Mouse (Mus musculus) limb, embryonic 11.5 days (tissue): ENCODE measurements around the gene Insl3. TPM values are rescaled to one million over a fixed set of nuclear protein-coding genes. Genes with fewer than 3 reads are reported as not detected.

Source experiments
- ATAC-seq: fragments of 200-750 bp; cut with Nextera tagmentation; 2 replicates; pipeline ENCODE4 v1.8.0; 2017; ENCODE audit warnings: low read depth; ENCODE audit not compliant: insufficient number of reproducible peaks, low FRiP score, low TSS enrichment
- DNase-seq: peaks from one replicate; pipeline ENCODE4 v3.0.0-alpha.2; 2015; ENCODE audit warnings: low spot score
- H3K27ac ChIP-seq: fragments of 300-500 bp; sonication (generic); replicated peaks from 2 replicates; pipeline ENCODE4 v1.5.1; 2014; ENCODE audit warnings: low read depth, mild to moderate bottlenecking, low read length
- H3K27me3 ChIP-seq: fragments of 300-500 bp; sonication (generic); 2 replicates; pipeline ENCODE4 v1.6.1; 2014; ENCODE audit warnings: mild to moderate bottlenecking, low read length, mixed read lengths; ENCODE audit not compliant: control insufficient read depth, insufficient read depth
- H3K36me3 ChIP-seq: fragments of 300-500 bp; sonication (generic); 2 replicates; pipeline ENCODE4 v1.6.1; 2014; ENCODE audit warnings: mild to moderate bottlenecking, low read length, moderate library complexity, mixed read lengths; ENCODE audit not compliant: control insufficient read depth, insufficient read depth
- H3K4me1 ChIP-seq: fragments of 300-500 bp; sonication (generic); 2 replicates; pipeline ENCODE4 v1.6.1; 2014; ENCODE audit warnings: low read length, mixed read lengths; ENCODE audit not compliant: control insufficient read depth, insufficient read depth
- H3K4me2 ChIP-seq: fragments of 300-500 bp; sonication (generic); 2 replicates; pipeline ENCODE4 v1.6.1; 2014; ENCODE audit warnings: low read depth, mild to moderate bottlenecking, moderate library complexity; ENCODE audit not compliant: severe bottlenecking
- H3K4me3 ChIP-seq: fragments of 300-500 bp; sonication (generic); 2 replicates; pipeline ENCODE4 v1.5.1; 2014; ENCODE audit warnings: low read depth, low read length
- H3K9ac ChIP-seq: fragments of 300-500 bp; sonication (generic); 2 replicates; pipeline ENCODE4 v1.6.1; 2014; ENCODE audit warnings: mild to moderate bottlenecking, low read length
- H3K9me3 ChIP-seq: fragments of 300-500 bp; sonication (generic); 2 replicates; pipeline ENCODE4 v1.6.1; 2016; ENCODE audit warnings: low read length; ENCODE audit not compliant: control insufficient read depth
- WGBS: fragments of 180-500 bp; shearing (Covaris S2); extraction: QIAGEN DNeasy Blood & Tissue Kit; methylation state at CpG from one replicate; pipeline ENCODE4 v1.1.7; 2014; 5-methylcytosine and 5-hydroxymethylcytosine counted together
- polyA plus RNA-seq: library from polyadenylated mRNA; unstranded; fragments of >200 nt; fragmentation: Nextera tagmentation; extraction: Ambion mirVana; gene quantifications from 2 replicates; pipeline ENCODE4 v1.2.1, GENCODE M21; 2014

Gene Insl3
- polyA plus RNA-seq, 1 experiment from 2014 or later = not detected

DNA sequence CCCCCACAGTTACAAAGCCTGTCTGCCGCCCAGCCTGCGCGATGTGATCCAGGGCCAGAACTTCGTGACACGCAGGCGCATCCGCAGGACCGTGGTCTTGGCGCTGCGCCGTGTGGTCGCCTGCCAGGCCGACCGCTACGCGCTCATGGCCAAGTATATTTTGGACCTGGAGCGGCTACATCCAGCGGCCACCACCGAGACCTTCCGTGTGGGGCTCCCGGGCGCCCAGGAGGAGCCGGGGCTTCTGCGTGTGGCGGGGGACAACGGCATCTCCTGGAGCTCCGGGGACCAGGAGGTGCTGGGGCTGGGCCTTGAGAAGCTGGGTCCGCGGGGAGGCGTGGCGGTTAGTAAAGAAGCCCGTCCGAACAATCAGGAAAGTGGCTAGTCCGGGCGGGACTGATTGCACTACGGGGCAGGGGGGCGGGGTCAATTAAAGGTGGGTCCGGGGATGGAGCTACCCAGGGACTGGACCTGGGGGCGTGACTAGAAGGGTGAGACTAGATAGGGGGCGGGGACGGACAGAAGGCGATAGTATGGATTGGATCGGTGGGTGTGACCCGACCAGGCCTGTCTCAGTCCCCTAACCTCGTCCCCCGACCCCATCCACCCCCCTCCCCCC, 9.4 kb upstream of the Insl3 start:
- no peak for DNase-seq
- H3K27me3 ChIP-seq = peaks cover 78% of the 10 kb centered on the region
- H3K4me2 ChIP-seq = peak overlapping the region; percentile 33
- H3K36me3 ChIP-seq = no peaks in the 10 kb centered on the region; the same call in 1 of the 2 replicates
- H3K4me1 ChIP-seq = 0 out of 2 replicates have a peak, but pooled peaks cover 4% of the 10 kb centered on the region
- H3K9me3 ChIP-seq = no peaks in the 10 kb centered on the region
- H3K4me3 ChIP-seq = peak overlapping the region; percentile 4
- no peak overlapping the region for H3K9ac ChIP-seq
- 3% methylated on average over 45 of the region's 46 CpGs for WGBS
- peak; percentile 4; the same call in 1 of the 2 replicates for ATAC-seq
- no peak overlapping the region for H3K27ac ChIP-seq

DNA sequence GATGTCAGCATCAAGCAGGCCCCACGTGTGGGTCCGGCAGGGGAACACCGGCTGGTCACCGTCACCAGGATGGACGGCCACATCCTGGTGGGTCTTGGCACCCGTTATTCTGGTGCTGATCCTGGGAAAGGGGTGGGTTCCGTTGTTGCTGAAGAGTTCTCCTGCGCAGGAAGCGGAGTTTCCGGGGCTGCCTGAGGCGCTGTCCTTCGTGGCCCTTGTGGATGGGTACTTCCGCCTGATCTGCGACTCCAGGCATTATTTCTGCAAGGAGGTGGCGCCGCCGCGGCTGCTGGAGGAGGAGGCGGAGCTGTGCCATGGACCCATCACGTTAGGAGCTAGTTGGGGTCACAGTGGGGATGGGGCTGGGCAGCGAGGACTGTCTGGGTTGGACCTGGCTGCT, 8.5 kb upstream of the Insl3 start:
- H3K27ac ChIP-seq = no peak overlapping the region
- DNase-seq (no peak), ATAC-seq (no peak)
- no peak overlapping the region for H3K4me3 ChIP-seq
- H3K4me1 ChIP-seq = 0 out of 2 replicates have a peak, but pooled peaks cover 4% of the 10 kb centered on the region
- 3% methylated on average over 21 of the region's 21 CpGs for WGBS
- no peak overlapping the region for H3K9ac ChIP-seq
- H3K27me3 ChIP-seq = peaks cover 84% of the 10 kb centered on the region
- no peak overlapping the region for H3K4me2 ChIP-seq
- no peaks in the 10 kb centered on the region; the same call in 1 of the 2 replicates for H3K36me3 ChIP-seq
- H3K9me3 ChIP-seq = no peaks in the 10 kb centered on the region

DNA sequence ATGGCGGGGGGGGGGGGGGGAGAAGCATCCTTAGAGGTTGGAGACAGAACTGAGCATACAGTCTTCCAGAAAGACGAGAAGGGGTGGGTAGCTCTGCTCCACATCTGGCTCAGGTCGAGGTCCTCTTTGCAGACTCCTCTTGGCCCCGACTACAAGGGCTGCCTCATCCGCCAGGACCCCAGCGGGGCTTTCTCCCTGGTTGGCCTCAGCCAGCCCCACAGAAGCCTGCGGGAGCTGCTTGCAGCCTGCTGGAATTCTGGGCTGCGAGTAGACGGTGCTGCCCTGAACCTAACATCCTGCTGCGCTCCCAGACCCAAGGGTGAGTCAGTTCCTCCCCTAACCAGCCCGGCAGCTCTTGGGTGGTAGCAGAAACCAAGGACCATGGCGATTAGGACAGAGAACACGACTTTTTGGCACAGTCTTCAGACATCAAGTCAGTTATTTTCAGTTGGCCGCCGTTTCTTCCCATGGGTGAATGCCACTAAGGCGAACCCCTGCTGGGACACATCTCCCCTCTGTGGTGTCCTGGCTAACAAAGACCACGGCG, 7.6 kb upstream of the Insl3 start:
- H3K4me3 ChIP-seq = no peak overlapping the region
- H3K9me3 ChIP-seq = no peaks in the 10 kb centered on the region
- H3K27me3 ChIP-seq = peaks cover 89% of the 10 kb centered on the region
- no peak overlapping the region for H3K9ac ChIP-seq
- H3K4me2 ChIP-seq = no peak overlapping the region
- ATAC-seq = no peak
- H3K27ac ChIP-seq = no peak overlapping the region
- DNase-seq = no peak
- H3K4me1 ChIP-seq = peaks cover 11% of the 10 kb centered on the region
- no peaks in the 10 kb centered on the region; the same call in 1 of the 2 replicates for H3K36me3 ChIP-seq
- WGBS = 4% methylated on average over 18 of the region's 18 CpGs

DNA sequence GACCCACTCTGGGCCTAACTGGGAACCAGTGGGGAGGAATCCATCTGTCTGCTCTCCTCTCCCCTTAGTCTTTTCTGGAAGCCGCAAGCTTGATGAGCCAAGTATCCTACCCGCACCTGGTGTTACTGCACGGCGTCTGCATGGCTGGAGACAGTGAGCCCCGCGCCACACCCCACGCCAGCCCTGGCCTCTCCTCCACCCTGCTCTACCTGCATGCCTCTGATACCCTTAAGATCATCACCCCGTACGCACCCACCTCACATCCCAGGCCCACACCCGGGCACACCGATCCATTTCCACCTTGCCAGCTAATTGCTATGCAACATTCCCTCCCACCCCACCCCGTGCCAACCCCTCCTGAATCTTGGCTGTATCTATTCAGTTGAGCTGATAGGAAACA, 6.2 kb upstream of the Insl3 start:
- H3K4me1 ChIP-seq = peaks cover 14% of the 10 kb centered on the region
- 69% methylated on average over 12 of the region's 12 CpGs for WGBS
- no peak overlapping the region for H3K4me3 ChIP-seq
- peaks cover 100% of the 10 kb centered on the region for H3K27me3 ChIP-seq
- H3K4me2 ChIP-seq = no peak overlapping the region
- DNase-seq = no peak
- no peak for ATAC-seq
- H3K9me3 ChIP-seq = no peaks in the 10 kb centered on the region
- no peak overlapping the region for H3K9ac ChIP-seq
- no peak overlapping the region for H3K27ac ChIP-seq
- H3K36me3 ChIP-seq = no peaks in the 10 kb centered on the region; the same call in 1 of the 2 replicates

DNA sequence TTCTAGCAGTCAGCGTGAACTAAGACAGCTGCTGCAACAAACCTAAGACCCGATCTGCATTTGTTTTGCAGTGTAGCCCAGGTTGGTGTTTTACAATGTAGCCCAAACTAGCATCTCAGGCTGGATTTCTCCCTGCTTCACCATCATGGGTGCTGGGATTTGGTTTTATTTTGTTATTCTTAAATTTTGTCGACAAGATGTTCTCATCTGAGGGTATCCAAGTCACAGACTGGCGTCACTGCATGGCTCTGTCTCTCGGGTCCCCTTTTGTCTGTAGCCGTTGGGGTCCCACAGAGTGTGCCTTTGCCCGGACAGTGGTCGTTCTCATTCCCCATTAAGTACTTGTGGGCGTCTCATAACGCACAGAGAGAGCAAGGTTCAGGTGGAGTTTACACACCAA, 4.3 kb upstream of the Insl3 start:
- Histone ChIP-seq H3K36me3 (no peaks in the 10 kb centered on the region), H3K27me3 (peaks cover 100% of the 10 kb centered on the region), H3K4me3 (no peak overlapping the region), H3K9ac (no peak overlapping the region), H3K4me1 (peaks cover 17% of the 10 kb centered on the region), H3K4me2 (no peak overlapping the region), H3K27ac (no peak overlapping the region), H3K9me3 (no peaks in the 10 kb centered on the region)
- ATAC-seq (no peak), DNase-seq (no peak)
- 20% methylated on average over 10 of the region's 10 CpGs for WGBS

DNA sequence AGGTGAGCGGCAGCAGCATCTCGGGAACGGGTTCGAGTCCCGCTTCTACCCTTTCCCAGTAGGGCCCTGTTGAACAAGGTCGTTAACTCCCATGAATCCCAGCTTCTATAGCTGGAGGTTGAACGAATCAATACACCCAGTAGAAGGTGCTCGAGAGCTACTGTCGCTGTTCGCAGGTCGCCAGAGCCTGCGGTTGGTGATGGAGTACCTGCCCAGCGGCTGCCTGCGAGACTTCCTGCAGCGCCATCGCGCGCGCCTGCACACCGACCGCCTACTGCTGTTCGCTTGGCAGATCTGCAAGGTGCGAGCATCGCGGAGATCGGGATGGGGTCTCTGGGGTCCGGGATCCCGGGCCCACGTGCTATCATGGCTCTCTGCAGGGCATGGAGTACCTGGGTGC, 3.4 kb upstream of the Insl3 start:
- ATAC-seq (no peak), DNase-seq (no peak)
- no peaks in the 10 kb centered on the region for H3K36me3 ChIP-seq

DNA sequence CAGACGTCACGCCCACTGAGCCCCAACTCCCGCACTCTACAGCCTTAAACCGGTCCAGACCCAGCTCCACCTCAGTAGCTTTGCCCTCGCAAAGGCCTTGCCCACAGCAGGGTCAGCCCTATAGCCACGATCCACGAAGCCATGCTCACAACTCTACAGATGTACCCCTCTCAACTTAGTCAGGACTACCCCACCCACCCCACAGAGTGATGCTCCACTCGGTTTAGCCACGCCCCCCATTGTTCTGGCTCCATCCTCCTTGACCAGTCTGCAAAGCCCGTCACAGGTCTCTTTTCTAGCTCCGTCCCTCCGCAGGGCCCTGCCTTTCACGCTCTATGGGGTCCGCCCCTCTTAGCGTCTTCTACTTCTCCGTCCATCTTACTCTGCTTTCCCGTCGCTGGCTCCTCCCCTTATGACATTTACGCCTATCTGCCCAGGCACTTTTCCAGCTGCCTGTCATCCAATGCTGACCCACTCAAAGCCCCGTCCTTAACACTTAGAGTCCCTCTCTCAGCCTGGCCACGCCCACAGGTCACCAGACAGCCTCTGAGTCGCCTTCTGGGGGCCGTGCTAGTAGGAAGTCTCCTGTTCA, 2.8 kb upstream of the Insl3 start:
- H3K4me1 ChIP-seq = peaks cover 15% of the 10 kb centered on the region
- ATAC-seq (peak; percentile 46), DNase-seq (no peak)
- no peak overlapping the region for H3K9ac ChIP-seq
- H3K9me3 ChIP-seq = no peaks in the 10 kb centered on the region
- H3K36me3 ChIP-seq = no peaks in the 10 kb centered on the region
- H3K27ac ChIP-seq = no peak overlapping the region
- peaks cover 98% of the 10 kb centered on the region for H3K27me3 ChIP-seq
- peak overlapping the region; percentile 21 for H3K4me3 ChIP-seq
- WGBS = 2% methylated on average over 23 of the region's 23 CpGs
- H3K4me2 ChIP-seq = peak overlapping the region; percentile 36; the same call in 1 of the 2 replicates

More for the DNA sequence above, 3.4 kb upstream of the Insl3 start:
- H3K4me1 ChIP-seq = peaks cover 15% of the 10 kb centered on the region
- H3K9ac ChIP-seq = 0 out of 2 replicates have a peak overlapping the region, but pooled peaks have one; percentile 27
- H3K4me3 ChIP-seq = peak overlapping the region; percentile 21
- WGBS = 1% methylated on average over 29 of the region's 29 CpGs
- no peaks in the 10 kb centered on the region for H3K9me3 ChIP-seq
- H3K27me3 ChIP-seq = peaks cover 100% of the 10 kb centered on the region
- no peak overlapping the region for H3K27ac ChIP-seq
- peak overlapping the region; percentile 36; the same call in 1 of the 2 replicates for H3K4me2 ChIP-seq

DNA sequence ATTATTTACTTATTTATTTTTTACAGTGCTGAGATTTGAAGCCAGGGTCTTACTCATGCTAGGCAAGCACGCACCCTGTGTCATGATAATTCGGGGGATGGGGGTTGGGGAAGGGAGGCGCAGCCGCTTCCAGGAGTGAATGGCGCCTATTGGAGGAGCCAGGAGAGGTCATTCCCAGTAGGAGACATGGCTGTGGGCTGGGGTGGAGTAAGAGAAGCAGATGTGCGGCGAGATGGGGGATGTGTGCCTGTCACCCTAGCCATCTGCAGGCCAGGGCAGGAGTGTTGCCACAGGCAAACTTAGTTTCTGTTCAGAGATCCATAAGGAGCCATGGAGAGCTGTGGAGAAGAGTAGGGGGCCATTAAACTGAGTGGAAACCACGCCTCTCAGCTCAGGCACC, 1.4 kb upstream of the Insl3 start:
- WGBS = 1% methylated on average over 8 of the region's 8 CpGs
- Histone ChIP-seq H3K9me3 (no peaks in the 10 kb centered on the region), H3K36me3 (no peaks in the 10 kb centered on the region), H3K27me3 (peaks cover 98% of the 10 kb centered on the region), H3K4me3 (no peak overlapping the region), H3K4me1 (peaks cover 15% of the 10 kb centered on the region), H3K27ac (no peak overlapping the region), H3K9ac (no peak overlapping the region), H3K4me2 (no peak overlapping the region)
- DNase-seq (no peak), ATAC-seq (no peak)
